Mouse (Mus musculus): ENCODE measurements around the gene Rab5b.
A peak's percentile ranks its signal among the peaks of the same experiment; 100 is the strongest.
"Not testable (repeated sequence)": the region's sequence is repeated elsewhere in the genome, so short reads cannot be mapped to it uniquely, and the experiment has no call there.

Gene Rab5b

GRCm38 (mm10) chr10:128645111-128646011, 50.7 kb downstream of the Rab5b start, which contains the start of gene Ikzf4:
Gene Ikzf4 (minus strand): TSS chr10:128645991.
- peak; percentile 32 to 87 for DNase-seq (ENCODE audit: inconsistent age in 2 of 2, low spot score in 1 of 2)

- DNase-seq (ENCODE audit: inconsistent age in 2 of 2, low spot score in 1 of 2): no peak
These were observed 53.3 kb downstream of the Rab5b start for GRCm38 (mm10) chr10:128642749-128643148.

GRCm38 (mm10) chr10:128641871-128642270, 54.2 kb downstream of the Rab5b start:
- peak in 1 of 2 experiments; percentile 35 for DNase-seq (ENCODE audit: inconsistent age in 2 of 2, low spot score in 1 of 2)

- DNase-seq (ENCODE audit: inconsistent age in 2 of 2, low spot score in 1 of 2): no peak
These were observed 55.2 kb downstream of the Rab5b start for GRCm38 (mm10) chr10:128640891-128641290.

GRCm38 (mm10) chr10:128639999-128640398, 56.1 kb downstream of the Rab5b start:
- no peak for DNase-seq (ENCODE audit: inconsistent age in 2 of 2, low spot score in 1 of 2)

GRCm38 (mm10) chr10:128637011-128637410, 59.1 kb downstream of the Rab5b start:
- DNase-seq (ENCODE audit: inconsistent age in 2 of 2, low spot score in 1 of 2): no peak

- DNase-seq (ENCODE audit: inconsistent age in 2 of 2, low spot score in 1 of 2): no peak
These were observed 59.5 kb downstream of the Rab5b start for GRCm38 (mm10) chr10:128636561-128636960.

- no peak for DNase-seq (ENCODE audit: inconsistent age in 2 of 2, low spot score in 1 of 2)
These were observed 60.4 kb downstream of the Rab5b start for GRCm38 (mm10) chr10:128635697-128636096.

GRCm38 (mm10) chr10:128631571-128631970, 64.5 kb downstream of the Rab5b start:
- DNase-seq (ENCODE audit: inconsistent age in 2 of 2, low spot score in 1 of 2): no peak

- not testable (repeated sequence) for DNase-seq (ENCODE audit: inconsistent age in 2 of 2, low spot score in 1 of 2)
These were observed 65.8 kb downstream of the Rab5b start for GRCm38 (mm10) chr10:128630306-128630705.

- no peak for DNase-seq (ENCODE audit: inconsistent age in 2 of 2, low spot score in 1 of 2)
These were observed 66.3 kb downstream of the Rab5b start for GRCm38 (mm10) chr10:128629746-128630145.

GRCm38 (mm10) chr10:128627398-128628317, 68.4 kb downstream of the Rab5b start:
- peak in 1 of 2 experiments; percentile 28 for DNase-seq (ENCODE audit: inconsistent age in 2 of 2, low spot score in 1 of 2)
